Mouse (Mus musculus): ENCODE measurements around the gene Bmp6.

Bmp6 gene

GRCm38 (mm10) chr13:38425294-38425693, 80.4 kb downstream of the Bmp6 start:
- intact Hi-C loops (cut with DNase I) = no loop called here

DNA sequence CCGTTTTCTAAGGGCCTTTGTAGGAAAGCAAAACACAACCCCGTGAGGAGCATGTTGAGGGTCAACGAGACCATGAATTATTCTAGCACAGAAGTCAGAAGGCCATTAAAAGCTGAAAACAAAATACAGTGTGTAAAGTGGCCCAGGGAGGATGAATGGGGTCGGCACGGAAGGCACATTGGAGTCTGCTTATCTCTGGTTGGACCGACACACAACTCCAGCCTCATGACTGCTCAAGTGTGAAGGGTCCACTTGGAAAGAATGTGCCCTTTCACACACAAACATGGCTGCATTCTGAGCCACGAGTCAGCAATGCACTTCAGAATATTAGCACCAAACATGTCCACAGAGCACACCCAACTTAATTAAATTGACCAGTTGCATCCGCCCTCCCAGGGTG, 84.8 kb downstream of the Bmp6 start:
- intact Hi-C loops (cut with DNase I) = no loop called here

- intact Hi-C loops (cut with DNase I) = no loop called here
Observed at GRCm38 (mm10) chr13:38430075-38430474, 85.2 kb downstream of the Bmp6 start.

- intact Hi-C loops (cut with DNase I) = no loop called here
Observed at GRCm38 (mm10) chr13:38434831-38435230, 89.9 kb downstream of the Bmp6 start.

GRCm38 (mm10) chr13:38437930-38438329, 93.0 kb downstream of the Bmp6 start:
- intact Hi-C loops (cut with DNase I) = loop anchor here (2.0 kb wide), 1 partner anchor 97 kb away; no protein-coding TSS in a partner anchor

GRCm38 (mm10) chr13:38440240-38440639, 95.3 kb downstream of the Bmp6 start:
- intact Hi-C loops (cut with DNase I) = no loop called here

DNA sequence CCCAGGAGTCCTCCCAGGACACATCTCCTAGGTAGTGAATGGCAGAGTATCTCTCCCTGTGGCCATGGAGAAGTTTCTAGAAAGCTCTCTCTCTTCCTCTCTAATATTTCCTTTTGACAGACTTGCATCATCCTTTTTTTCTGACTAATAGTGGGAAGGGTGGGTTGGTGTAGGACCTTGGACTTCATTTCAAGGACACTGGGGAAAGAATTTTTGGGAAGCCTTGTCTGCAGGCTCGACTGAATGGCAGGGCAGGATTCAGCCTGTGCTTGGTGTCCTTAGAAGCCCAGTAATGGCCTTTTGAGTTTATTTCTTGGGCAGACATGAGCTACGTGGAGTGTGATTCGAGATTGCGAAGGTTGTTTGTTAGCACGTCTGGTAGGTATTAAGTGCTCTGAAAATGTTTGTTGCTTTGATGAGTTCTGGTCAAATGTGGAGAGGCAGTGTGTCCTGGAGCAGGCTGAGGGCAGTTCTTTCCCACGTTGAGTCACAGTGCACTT, 103.7 kb downstream of the Bmp6 start:
- intact Hi-C loops (cut with DNase I) = no loop called here

DNA sequence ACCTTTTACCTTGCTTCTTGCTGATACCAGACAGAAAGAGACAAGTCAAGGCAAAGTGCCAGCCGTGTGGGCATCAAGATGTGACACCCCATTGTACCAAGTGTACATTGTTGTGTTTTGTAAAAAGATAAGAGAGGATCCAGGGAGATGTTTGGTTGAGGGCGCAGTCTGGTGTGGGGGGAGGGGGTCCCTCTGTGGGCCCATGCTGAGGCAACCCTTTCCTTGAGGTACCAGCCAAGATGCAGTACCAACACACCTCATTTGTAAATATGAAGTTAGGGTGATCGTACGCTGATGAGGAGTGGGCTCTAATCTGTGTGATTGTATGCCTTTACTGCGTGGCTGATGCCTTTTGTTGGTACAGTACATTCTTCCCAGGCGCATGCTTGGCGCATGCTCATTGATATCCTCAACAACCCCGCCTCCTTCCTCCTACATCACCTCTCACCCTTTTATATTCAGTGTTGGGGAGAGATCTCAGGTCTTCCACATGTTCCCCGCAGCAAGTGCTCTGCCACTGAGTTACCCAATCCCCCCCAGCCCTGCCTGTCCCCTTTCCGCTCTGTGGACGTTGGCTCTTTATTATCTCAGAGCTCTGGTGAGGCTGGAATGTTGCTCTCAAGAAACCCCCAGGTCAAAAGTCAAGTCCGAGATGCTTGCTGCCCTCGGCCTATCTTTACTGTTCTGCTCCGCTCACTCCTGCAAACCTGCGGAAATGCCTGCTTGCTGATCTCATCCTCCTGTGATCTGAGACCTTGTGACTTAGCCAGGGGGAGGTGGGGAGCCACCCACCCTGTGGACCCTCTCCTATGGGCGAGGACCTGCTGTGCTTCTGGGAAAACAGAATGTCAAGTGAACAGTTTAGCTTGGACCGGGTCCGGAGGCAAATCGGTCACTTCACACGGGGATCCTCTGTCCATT, 105.4 kb downstream of the Bmp6 start:
- intact Hi-C loops (cut with DNase I) = no loop called here

DNA sequence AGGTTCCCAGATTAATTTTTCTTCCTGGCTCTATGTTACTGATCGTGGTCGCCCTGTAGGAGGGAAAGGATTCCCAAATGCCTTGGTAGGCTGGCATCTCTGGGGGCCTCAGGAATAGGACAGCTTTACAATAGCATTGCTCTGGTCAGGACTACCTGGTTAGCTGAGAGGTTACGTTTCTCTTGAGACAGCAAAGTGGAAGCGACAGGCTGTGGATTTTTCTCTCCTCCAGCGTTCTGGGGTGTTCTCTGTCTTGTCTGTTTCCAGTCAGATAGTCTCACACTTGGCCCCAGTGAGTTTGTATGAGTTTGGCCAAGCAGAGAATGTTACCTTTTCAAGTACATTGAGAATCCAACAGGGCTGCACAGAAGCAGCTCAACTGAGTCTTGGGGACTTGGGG, 106.5 kb downstream of the Bmp6 start:
- intact Hi-C loops (cut with DNase I) = no loop called here

GRCm38 (mm10) chr13:38463410-38463809, 118.5 kb downstream of the Bmp6 start:
- intact Hi-C loops (cut with DNase I) = loop anchor here (10.0 kb wide), 1 partner anchor 121 kb away; no protein-coding TSS in a partner anchor

- intact Hi-C loops (cut with DNase I) = no loop called here
Observed at GRCm38 (mm10) chr13:38470882-38471281, 126.0 kb downstream of the Bmp6 start.

DNA sequence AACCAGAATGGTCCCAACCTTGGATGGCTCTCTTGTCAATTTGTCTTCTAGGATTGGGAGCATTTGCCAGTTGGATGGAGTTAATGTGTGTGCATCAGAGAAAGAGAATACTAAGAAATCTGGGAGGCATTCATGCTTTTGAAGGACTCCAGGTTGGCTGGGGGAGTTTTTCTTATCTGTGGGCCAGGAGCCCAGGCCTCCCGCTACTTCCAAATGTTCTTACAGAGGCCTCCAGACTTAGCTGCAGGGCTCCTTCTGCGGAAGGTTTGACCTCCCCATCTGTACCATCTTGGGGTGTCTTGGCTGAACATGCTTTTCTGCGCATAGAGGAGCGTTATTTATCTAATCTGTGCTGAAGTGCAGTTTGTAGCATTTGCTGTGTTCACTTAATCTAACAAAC, 127.7 kb downstream of the Bmp6 start:
- intact Hi-C loops (cut with DNase I) = no loop called here

GRCm38 (mm10) chr13:38473497-38473896, 128.6 kb downstream of the Bmp6 start:
- intact Hi-C loops (cut with DNase I) = no loop called here

DNA sequence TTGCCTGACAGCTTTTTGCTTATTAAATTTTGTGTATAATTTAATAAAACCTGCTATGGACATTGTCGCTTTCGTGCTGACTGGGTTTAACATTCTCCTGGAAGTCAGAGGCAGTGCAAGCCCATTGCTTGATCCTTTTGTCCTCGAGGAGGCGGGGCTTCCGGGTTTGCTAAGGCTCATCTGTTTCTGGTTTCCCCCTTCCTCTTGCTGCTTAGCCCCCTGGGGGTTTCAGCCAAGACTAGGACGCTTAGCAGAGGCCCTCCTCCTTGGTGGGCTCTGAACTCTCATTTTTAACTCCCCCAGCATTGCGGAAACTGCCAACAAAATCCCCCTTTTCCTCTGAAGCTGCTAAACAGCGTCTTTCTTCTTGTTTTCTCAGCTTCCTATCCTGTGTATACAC, 132.0 kb downstream of the Bmp6 start:
- intact Hi-C loops (cut with DNase I) = no loop called here

DNA sequence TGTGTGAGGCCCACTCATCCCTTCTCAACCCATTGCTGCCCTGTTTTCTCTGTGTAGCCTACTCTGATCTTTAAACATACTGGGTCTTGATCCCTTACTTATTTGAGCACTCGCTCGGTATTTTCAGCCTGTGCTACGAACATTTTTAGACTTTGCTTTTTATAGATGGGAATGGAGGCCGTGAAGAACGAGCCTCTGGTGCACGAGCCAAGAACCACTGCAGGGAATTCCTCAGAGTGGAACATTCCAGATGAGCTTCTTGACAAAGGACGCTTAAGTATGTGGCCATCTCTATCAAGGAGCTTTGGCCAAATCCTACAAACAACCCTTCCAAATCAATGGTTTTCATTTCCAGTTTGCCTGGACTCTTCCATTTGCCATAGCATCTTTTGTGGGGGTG, 136.1 kb downstream of the Bmp6 start:
- intact Hi-C loops (cut with DNase I) = no loop called here

GRCm38 (mm10) chr13:38484701-38485100, 139.8 kb downstream of the Bmp6 start:
- intact Hi-C loops (cut with DNase I) = no loop called here

DNA sequence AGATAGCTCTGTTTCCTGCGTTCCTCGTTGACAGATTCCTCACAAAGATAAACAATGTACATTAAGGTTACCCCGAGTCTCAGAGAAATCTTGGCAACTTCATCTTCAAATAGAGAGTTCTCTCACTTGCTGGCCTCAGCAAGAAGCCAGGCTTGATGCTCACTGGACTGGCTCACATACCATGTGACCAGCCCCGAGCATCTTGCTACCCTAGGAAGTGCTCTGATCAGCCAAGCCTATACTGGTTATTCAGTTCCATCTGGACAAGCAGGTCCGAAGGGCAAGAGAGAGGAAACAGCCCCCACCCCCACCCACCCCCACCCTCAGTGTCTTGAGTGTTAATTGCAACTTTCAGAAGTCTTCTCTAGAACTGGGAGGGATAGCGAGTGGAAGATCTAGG, 141.9 kb downstream of the Bmp6 start:
- intact Hi-C loops (cut with DNase I) = no loop called here

GRCm38 (mm10) chr13:38496715-38497114, 151.8 kb downstream of the Bmp6 start:
- intact Hi-C loops (cut with DNase I) = no loop called here

DNA sequence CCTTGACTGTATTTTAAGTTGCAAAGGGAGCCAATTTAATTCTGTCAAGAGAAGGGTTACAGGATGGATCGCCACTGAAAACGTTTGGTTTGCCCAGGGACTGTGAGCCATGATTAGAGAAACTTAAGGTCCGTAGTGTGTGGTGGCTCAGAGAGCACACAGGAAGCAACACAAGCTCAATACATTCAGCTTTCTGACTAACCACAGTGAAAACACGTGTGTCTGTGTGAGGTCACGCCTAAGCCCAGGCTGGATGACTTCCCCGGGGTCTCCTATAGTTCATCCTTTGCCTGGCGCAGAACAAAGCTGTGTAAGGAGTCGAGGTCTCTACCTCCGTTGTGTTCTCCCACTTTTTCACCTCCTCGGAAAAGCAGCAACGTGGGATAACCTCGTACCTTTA, 156.4 kb downstream of the Bmp6 start:
- intact Hi-C loops (cut with DNase I) = no loop called here

DNA sequence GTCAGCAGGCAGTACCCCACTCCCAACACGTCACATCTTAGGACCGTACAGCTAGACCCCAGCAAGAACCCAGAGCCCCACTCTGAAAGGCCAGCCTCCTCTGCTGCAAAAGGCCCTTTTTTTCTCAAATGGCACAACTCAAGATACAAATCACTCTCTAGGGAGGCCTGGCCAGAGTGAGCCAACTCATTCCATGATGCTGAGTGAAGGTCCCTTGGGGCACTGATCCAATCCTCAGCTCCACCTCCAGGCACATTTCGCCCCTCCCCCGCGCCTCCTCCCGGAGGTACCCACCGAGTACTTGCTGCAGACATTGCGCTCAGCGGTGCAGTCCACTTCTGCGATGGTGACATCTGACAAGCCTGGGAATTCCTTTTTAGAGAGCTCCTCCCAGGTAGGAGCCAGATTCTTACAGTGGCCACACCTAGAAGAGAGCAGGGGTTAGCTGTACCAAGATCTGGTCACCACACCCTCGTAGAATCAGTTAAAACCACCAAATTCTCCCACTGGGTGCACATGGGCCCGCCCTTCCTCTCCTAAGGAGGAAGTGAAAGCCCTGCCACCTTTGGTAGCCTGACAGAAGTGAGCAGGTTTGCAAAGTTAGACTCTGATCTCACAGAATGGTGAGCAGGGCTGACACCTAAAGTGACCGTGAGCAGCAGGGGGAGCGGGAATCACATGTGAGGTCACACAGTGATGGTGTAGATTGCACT, 158.4 kb downstream of the Bmp6 start:
- intact Hi-C loops (cut with DNase I) = no loop called here

DNA sequence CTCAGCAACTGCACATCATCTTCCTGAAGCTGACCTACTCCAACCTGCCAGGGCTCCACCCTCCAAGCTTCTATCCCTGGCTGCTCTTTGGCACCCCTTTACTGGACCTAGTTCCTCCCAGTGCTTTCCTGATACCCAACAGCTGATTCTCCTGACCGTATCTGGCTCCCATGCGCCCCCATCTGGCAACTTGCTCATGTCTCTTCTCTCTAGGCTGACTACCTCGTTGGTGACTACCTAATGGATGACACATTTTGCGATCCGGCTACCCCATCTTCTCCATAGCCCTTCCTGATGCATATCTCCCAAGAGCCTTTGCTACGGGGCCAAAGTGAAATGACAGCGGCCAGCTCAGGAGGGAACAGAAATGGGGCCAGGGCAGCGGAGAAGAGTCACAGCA, 161.4 kb downstream of the Bmp6 start:
- intact Hi-C loops (cut with DNase I) = no loop called here

GRCm38 (mm10) chr13:38506936-38507335, 162.0 kb downstream of the Bmp6 start:
- intact Hi-C loops (cut with DNase I) = no loop called here
